Mouse (Mus musculus) stomach, postnatal 0 days (tissue): ENCODE measurements at regions not wholly inside any gene's neighbourhood (a gene's known extent, or its start where the extent isn't known, plus 50 kb on each side); places are given as distances from the start of the nearest gene placed in this dataset.

Source experiments
- ATAC-seq: fragments of 200-750 bp; cut with Nextera tagmentation; 2 replicates; pipeline ENCODE4 v1.8.0; 2017; ENCODE audit not compliant: low FRiP score, low TSS enrichment
- DNase-seq: peaks from one replicate; pipeline ENCODE4 v3.0.0-alpha.2; 2016; ENCODE audit warnings: low spot score
- H3K27ac ChIP-seq: fragments of 300-500 bp; sonication (generic); replicated peaks from 2 replicates; pipeline ENCODE4 v1.5.1; 2014; ENCODE audit warnings: mild to moderate bottlenecking, control low read depth
- H3K27me3 ChIP-seq: fragments of 300-500 bp; sonication (generic); 2 replicates; pipeline ENCODE4 v1.6.1; 2014; ENCODE audit warnings: low read length; ENCODE audit not compliant: control insufficient read depth, insufficient read depth
- H3K36me3 ChIP-seq: fragments of 300-500 bp; sonication (generic); 2 replicates; pipeline ENCODE4 v1.6.1; 2014; ENCODE audit warnings: low read length, mixed read lengths; ENCODE audit not compliant: control insufficient read depth, insufficient read depth
- H3K4me1 ChIP-seq: fragments of 300-500 bp; sonication (generic); replicated peaks from 2 replicates; pipeline ENCODE4 v1.6.1; 2014; ENCODE audit warnings: antibody characterized with exemption; ENCODE audit not compliant: control insufficient read depth, insufficient read depth
- H3K4me2 ChIP-seq: fragments of 300-500 bp; sonication (generic); replicated peaks from 2 replicates; pipeline ENCODE4 v1.6.1; 2014; ENCODE audit warnings: low read depth, mild to moderate bottlenecking, control low read depth, moderate library complexity
- H3K4me3 ChIP-seq: fragments of 300-500 bp; sonication (generic); 2 replicates; pipeline ENCODE4 v1.5.1; 2014; ENCODE audit warnings: low read depth, low read length, control low read depth
- H3K9ac ChIP-seq: fragments of 300-500 bp; sonication (generic); 2 replicates; pipeline ENCODE4 v1.6.1; 2014; ENCODE audit warnings: mild to moderate bottlenecking, low read length, control low read depth, mixed read lengths
- H3K9me3 ChIP-seq: fragments of 300-500 bp; sonication (generic); 2 replicates; pipeline ENCODE4 v1.6.1; 2016; ENCODE audit warnings: low read length; ENCODE audit not compliant: control insufficient read depth
- CTCF ChIP-seq: IDR thresholded peaks from 2 replicates; pipeline ENCODE4 v1.5.1; 2016; ENCODE audit warnings: antibody characterized with exemption, low read depth, mild to moderate bottlenecking, moderate library complexity
- EP300 ChIP-seq: optimal IDR thresholded peaks from 2 replicates; pipeline ENCODE3; 2016; ENCODE audit warnings: antibody characterized with exemption
- WGBS: fragments of 180-500 bp; shearing (Covaris S2); extraction: QIAGEN DNeasy Blood & Tissue Kit; methylation state at CpG from one replicate; pipeline ENCODE4 v1.1.7; 2014; 5-methylcytosine and 5-hydroxymethylcytosine counted together

GRCm38 (mm10) chr4:88988363-88988762 is 108.4 kb upstream of the Ifne start:
- 37% methylated on average over 4 of the region's 4 CpGs for WGBS
- no peak overlapping the region for H3K4me3 ChIP-seq
- no peak for ATAC-seq
- no peak for DNase-seq
- no peaks in the 10 kb centered on the region for H3K36me3 ChIP-seq
- no peak overlapping the region for H3K4me2 ChIP-seq
- H3K27me3 ChIP-seq = no peaks in the 10 kb centered on the region
- no peak overlapping the region for H3K27ac ChIP-seq
- TF ChIP-seq CTCF (no peak), EP300 (no peak)
- H3K4me1 ChIP-seq = no peaks in the 10 kb centered on the region
- no peaks in the 10 kb centered on the region for H3K9me3 ChIP-seq
- no peak overlapping the region for H3K9ac ChIP-seq

GRCm38 (mm10) chr4:88987103-88987502 is 107.1 kb upstream of the Ifne start:
- Histone ChIP-seq H3K27me3 (no peaks in the 10 kb centered on the region), H3K4me1 (no peaks in the 10 kb centered on the region), H3K4me2 (no peak overlapping the region), H3K9me3 (no peaks in the 10 kb centered on the region), H3K9ac (no peak overlapping the region), H3K4me3 (no peak overlapping the region), H3K27ac (no peak overlapping the region), H3K36me3 (no peaks in the 10 kb centered on the region)
- WGBS = 61% methylated on average over 1 of the region's 1 CpGs
- ATAC-seq (no peak), DNase-seq (no peak)
- TF ChIP-seq EP300 (no peak), CTCF (no peak)

- TF ChIP-seq EP300 (no peak), CTCF (no peak)
- Histone ChIP-seq H3K36me3 (no peaks in the 10 kb centered on the region), H3K9ac (no peak overlapping the region), H3K4me1 (no peaks in the 10 kb centered on the region), H3K9me3 (no peaks in the 10 kb centered on the region), H3K4me3 (no peak overlapping the region), H3K27me3 (no peaks in the 10 kb centered on the region), H3K4me2 (no peak overlapping the region), H3K27ac (no peak overlapping the region)
- ATAC-seq = no peak
- DNase-seq = no peak
- 73% methylated on average over 3 of the region's 3 CpGs for WGBS
Observed at GRCm38 (mm10) chr4:88982457-88982856, 102.5 kb upstream of the Ifne start.

GRCm38 (mm10) chr4:88977099-88977888 is 97.3 kb upstream of the Ifne start:
- Histone ChIP-seq H3K27me3 (no peaks in the 10 kb centered on the region), H3K9me3 (no peaks in the 10 kb centered on the region), H3K36me3 (no peaks in the 10 kb centered on the region), H3K9ac (no peak overlapping the region), H3K27ac (no peak overlapping the region), H3K4me2 (no peak overlapping the region), H3K4me3 (no peak overlapping the region), H3K4me1 (no peaks in the 10 kb centered on the region)
- no peak for ATAC-seq
- no peak for DNase-seq
- 82% methylated on average over 3 of the region's 3 CpGs for WGBS
- no peak for TF ChIP-seq EP300
- no peak for TF ChIP-seq CTCF

GRCm38 (mm10) chr4:88974535-88974934 is 94.5 kb upstream of the Ifne start:
- no peak overlapping the region for H3K4me2 ChIP-seq
- H3K36me3 ChIP-seq = no peaks in the 10 kb centered on the region
- 74% methylated on average over 2 of the region's 2 CpGs for WGBS
- ATAC-seq (no peak), DNase-seq (no peak)
- H3K9ac ChIP-seq = no peak overlapping the region
- H3K4me1 ChIP-seq = no peaks in the 10 kb centered on the region
- H3K9me3 ChIP-seq = no peaks in the 10 kb centered on the region
- H3K27me3 ChIP-seq = no peaks in the 10 kb centered on the region
- TF ChIP-seq CTCF = no peak
- no peak for TF ChIP-seq EP300
- no peak overlapping the region for H3K4me3 ChIP-seq
- H3K27ac ChIP-seq = no peak overlapping the region

- DNase-seq = no peak
- Histone ChIP-seq H3K4me1 (no peaks in the 10 kb centered on the region), H3K4me2 (no peak overlapping the region), H3K4me3 (no peak overlapping the region), H3K9me3 (no peaks in the 10 kb centered on the region), H3K27me3 (no peaks in the 10 kb centered on the region), H3K36me3 (no peaks in the 10 kb centered on the region), H3K9ac (no peak overlapping the region), H3K27ac (no peak overlapping the region)
- TF ChIP-seq CTCF = no peak
- no peak for TF ChIP-seq EP300
- no peak for ATAC-seq
- WGBS = 70% methylated on average over 6 of the region's 6 CpGs
Observed at GRCm38 (mm10) chr4:88969134-88969841, 89.3 kb upstream of the Ifne start.
